25 mouse cellular contexts compared by ENCODE assay signal in the genomic region with DNA sequence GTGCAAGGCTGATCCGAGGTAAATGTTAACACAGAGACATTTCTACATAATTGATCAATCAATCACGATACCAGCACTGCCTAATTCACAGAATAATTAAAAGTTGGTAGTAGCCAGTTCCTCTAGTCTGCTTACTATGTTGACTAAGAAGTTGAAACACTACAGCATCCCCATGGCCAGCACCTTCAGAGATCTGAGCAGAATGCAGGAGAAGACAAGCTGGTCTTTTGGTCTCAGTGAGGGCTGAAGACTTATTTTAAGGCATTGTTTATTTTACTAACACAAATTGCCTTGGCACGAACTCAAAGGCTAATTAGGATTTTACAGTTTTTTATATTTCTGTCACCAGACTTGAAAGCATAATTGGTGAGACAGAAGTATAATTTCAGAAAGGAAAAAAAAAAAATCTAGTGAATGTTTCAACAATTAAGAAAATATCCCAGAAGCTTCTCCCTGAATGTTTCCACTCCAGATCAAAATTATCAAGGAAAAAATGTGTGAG.
A peak's percentile ranks its signal among the peaks of the same experiment; 100 is the strongest.
DNase-seq lines count a peak whose midpoint lies in the region; ATAC-seq lines count a peak whose summit lies in the region.
"Had no signal": no experiment of that assay in that cellular context is flagged by ENCODE, and none has a peak within 500 bp of the region (broad histone marks: within the 10 kb centered on the region; RNA-seq: fewer than 3 reads in every experiment).

No protein-coding gene starts in this region.

- no peaks in the 10 kb centered on the region for H3K36me3 ChIP-seq in heart, embryonic 13.5 days
- H3K36me3 ChIP-seq in neural tube, embryonic 13.5 days = no peaks in the 10 kb centered on the region
- no peaks in the 10 kb centered on the region for H3K36me3 ChIP-seq in forebrain, embryonic 14.5 days (ENCODE audit: control insufficient read depth, insufficient read depth, low read length)
- H3K36me3 ChIP-seq: embryonic facial prominence, embryonic 12.5 days; hindbrain, embryonic 15.5 days; limb, embryonic 12.5 days; liver, embryonic 15.5 days had no signal

- WGBS in heart, embryonic 13.5 days = 59% methylated on average over 3 of the region's 3 CpGs
- 45% methylated on average over 3 of the region's 3 CpGs for WGBS in neural tube, embryonic 13.5 days
- 48% methylated on average over 3 of the region's 3 CpGs for WGBS in forebrain, embryonic 14.5 days

- no peak overlapping the region for H3K9ac ChIP-seq in heart, embryonic 13.5 days
- H3K9ac ChIP-seq in neural tube, embryonic 13.5 days = no peak overlapping the region
- no peak overlapping the region for H3K9ac ChIP-seq in forebrain, embryonic 14.5 days (ENCODE audit: low read length)
- H3K9ac ChIP-seq: embryonic facial prominence, embryonic 12.5 days; hindbrain, embryonic 15.5 days; limb, embryonic 12.5 days; liver, embryonic 15.5 days; lung, embryonic 14.5 days had no signal

- H3K27me3 ChIP-seq in heart, embryonic 13.5 days (replicated peaks) = no peaks in the 10 kb centered on the region
- H3K27me3 ChIP-seq in neural tube, embryonic 13.5 days = no peaks in the 10 kb centered on the region
- H3K27me3 ChIP-seq in forebrain, embryonic 14.5 days (replicated peaks; ENCODE audit: control insufficient read depth, insufficient read depth, low read length) = no peaks in the 10 kb centered on the region
- H3K27me3 ChIP-seq: embryonic facial prominence, embryonic 12.5 days; hindbrain, embryonic 15.5 days; limb, embryonic 12.5 days; liver, embryonic 15.5 days had no signal

- no peak overlapping the region for H3K4me2 ChIP-seq in heart, embryonic 13.5 days
- H3K4me2 ChIP-seq in neural tube, embryonic 13.5 days = no peak overlapping the region
- no peak overlapping the region for H3K4me2 ChIP-seq in forebrain, embryonic 14.5 days (ENCODE audit: low read length)
- H3K4me2 ChIP-seq: embryonic facial prominence, embryonic 12.5 days; hindbrain, embryonic 15.5 days; limb, embryonic 12.5 days; liver, embryonic 15.5 days; lung, embryonic 14.5 days; midbrain, embryonic 11.5 days had no signal

- no peak overlapping the region for H3K4me3 ChIP-seq in heart, embryonic 13.5 days
- H3K4me3 ChIP-seq in neural tube, embryonic 13.5 days = no peak overlapping the region
- H3K4me3 ChIP-seq in forebrain, embryonic 14.5 days (ENCODE audit: low read depth, low read length) = no peak overlapping the region
- H3K4me3 ChIP-seq: embryonic facial prominence, embryonic 12.5 days; hindbrain, embryonic 15.5 days; layer of hippocampus, adult 2 months; left cerebral cortex, adult 2 months; limb, embryonic 12.5 days; liver, embryonic 15.5 days had no signal

- intact Hi-C loops in heart, postnatal 36 days (cut with DNase I) = no loop called here

- peak overlapping the region; percentile 84; the same call in 1 of the 2 replicates for H3K27ac ChIP-seq in heart, embryonic 13.5 days (replicated peaks)
- no peak overlapping the region; the same call in 1 of the 2 replicates for H3K27ac ChIP-seq in neural tube, embryonic 13.5 days (replicated peaks)
- H3K27ac ChIP-seq in forebrain, embryonic 14.5 days (ENCODE audit: low read depth, low read length) = no peak overlapping the region
- H3K27ac ChIP-seq: embryonic facial prominence, embryonic 12.5 days; hindbrain, embryonic 15.5 days; layer of hippocampus, adult 2 months; left cerebral cortex, adult 2 months; limb, embryonic 12.5 days; liver, embryonic 15.5 days; stomach, postnatal 0 days had no signal

- H3K9me3 ChIP-seq in heart, embryonic 13.5 days = no peaks in the 10 kb centered on the region
- H3K9me3 ChIP-seq in neural tube, embryonic 13.5 days = no peaks in the 10 kb centered on the region
- H3K9me3 ChIP-seq in forebrain, embryonic 14.5 days (replicated peaks; ENCODE audit: control insufficient read depth, low read length) = no peaks in the 10 kb centered on the region
- H3K9me3 ChIP-seq: embryonic facial prominence, embryonic 12.5 days; hindbrain, embryonic 15.5 days; limb, embryonic 12.5 days; liver, embryonic 15.5 days had no signal

- ATAC-seq in heart, embryonic 13.5 days (ENCODE audit: extremely low read depth, insufficient number of reproducible peaks, low FRiP score, low TSS enrichment) = no peak
- 0 out of 2 replicates have a peak, but pooled peaks have one; percentile 13 for ATAC-seq in neural tube, embryonic 13.5 days (ENCODE audit: low read depth)
- peak; percentile 27; the same call in 1 of the 2 replicates for ATAC-seq in forebrain, embryonic 14.5 days
- ATAC-seq: inflammation-experienced regulatory T-cells, adult 6 months had no signal

- no peak for DNase-seq in heart, postnatal 36 days
- no peak for DNase-seq in neural tube, embryonic 10.5 days (ENCODE audit: extremely low spot score, low spot score)
- DNase-seq in forebrain, embryonic 14.5 days (ENCODE audit: low spot score) = peak; percentile 52
- no peak for DNase-seq in T-cell, adult 2 months (ENCODE audit: low spot score)
- DNase-seq in thymus, postnatal 36 days = no peak
- DNase-seq: adrenal gland, postnatal 36 days; cerebellum, adult 11 months; cerebellum, postnatal 36 days; gastrocnemius, postnatal 10 days; heart, postnatal 14 days; right cerebral cortex, postnatal 4 days; thymus, adult 18-20 months; thymus, postnatal 25 days had no signal

- H3K4me1 ChIP-seq in heart, embryonic 13.5 days = peaks cover 31% of the 10 kb centered on the region
- H3K4me1 ChIP-seq in neural tube, embryonic 13.5 days (replicated peaks) = peaks cover 17% of the 10 kb centered on the region
- H3K4me1 ChIP-seq in forebrain, embryonic 14.5 days (ENCODE audit: control insufficient read depth, insufficient read depth, low read length) = peaks cover 14% of the 10 kb centered on the region
- H3K4me1 ChIP-seq: embryonic facial prominence, embryonic 12.5 days; limb, embryonic 12.5 days; liver, embryonic 15.5 days had no signal
